Mouse (Mus musculus) hindbrain, embryonic 13.5 days (tissue): Measurements from ENCODE around the gene Pdlim1. TPM values are rescaled to one million over a fixed set of nuclear protein-coding genes. Genes with fewer than 3 reads are reported as not detected.
A peak's percentile ranks its signal among the peaks of the same experiment; 100 is the strongest.

ENCODE experiments used
- ATAC-seq: fragments of 200-750 bp; cut with Nextera tagmentation; 2 replicates; pipeline ENCODE4 v1.8.0; 2017; ENCODE audit warnings: moderate TSS enrichment; ENCODE audit not compliant: low FRiP score
- H3K27ac ChIP-seq: fragments of 300-500 bp; sonication (generic); 2 replicates; pipeline ENCODE4 v1.5.1; 2015; ENCODE audit warnings: inconsistent platforms, mild to moderate bottlenecking, moderate library complexity
- H3K27me3 ChIP-seq: fragments of 300-500 bp; sonication (generic); 2 replicates; pipeline ENCODE4 v1.6.1; 2015; ENCODE audit warnings: mild to moderate bottlenecking, inconsistent platforms
- H3K36me3 ChIP-seq: fragments of 300-500 bp; sonication (generic); 2 replicates; pipeline ENCODE4 v1.6.1; 2015; ENCODE audit warnings: mild to moderate bottlenecking, inconsistent platforms
- H3K4me1 ChIP-seq: fragments of 300-500 bp; sonication (generic); replicated peaks from 2 replicates; pipeline ENCODE4 v1.6.1; 2015; ENCODE audit warnings: inconsistent platforms
- H3K4me2 ChIP-seq: fragments of 300-500 bp; sonication (generic); 2 replicates; pipeline ENCODE4 v1.6.1; 2015; ENCODE audit warnings: inconsistent platforms, mild to moderate bottlenecking, moderate library complexity
- H3K4me3 ChIP-seq: fragments of 300-500 bp; sonication (generic); 2 replicates; pipeline ENCODE4 v1.5.1; 2015; ENCODE audit warnings: mild to moderate bottlenecking, inconsistent platforms
- H3K9ac ChIP-seq: fragments of 300-500 bp; sonication (generic); 2 replicates; pipeline ENCODE4 v1.6.1; 2015; ENCODE audit warnings: mild to moderate bottlenecking, inconsistent platforms
- H3K9me3 ChIP-seq: fragments of 300-500 bp; sonication (generic); 2 replicates; pipeline ENCODE4 v1.6.1; 2016; ENCODE audit warnings: inconsistent platforms
- WGBS: fragments of 180-500 bp; shearing (Covaris S2); methylation state at CpG from one replicate; pipeline ENCODE4 v1.1.7; 2015; 5-methylcytosine and 5-hydroxymethylcytosine counted together
- polyA plus RNA-seq: library from polyadenylated mRNA; unstranded; fragments of >200 nt; fragmentation: Nextera tagmentation; extraction: Ambion mirVana; gene quantifications from 2 replicates; pipeline ENCODE4 v1.2.1, GENCODE M21; 2015

The Pdlim1 gene
- polyA plus RNA-seq, 1 experiment from 2014 or later, result 13.8 TPM

GRCm38 (mm10) chr19:40277494-40277893, 5.9 kb upstream of the Pdlim1 start:
- H3K27ac ChIP-seq, result no peak overlapping the region
- ATAC-seq, result no peak
- no peak overlapping the region for H3K4me3 ChIP-seq
- 96% methylated on average over 8 of the region's 8 CpGs for WGBS
- H3K27me3 ChIP-seq, result peaks cover 9% of the 10 kb centered on the region
- no peak overlapping the region for H3K4me2 ChIP-seq
- H3K4me1 ChIP-seq, result no peaks in the 10 kb centered on the region
- H3K36me3 ChIP-seq, result no peaks in the 10 kb centered on the region
- no peak overlapping the region for H3K9ac ChIP-seq
- H3K9me3 ChIP-seq, result 0 out of 2 replicates have a peak, but pooled peaks cover 4% of the 10 kb centered on the region

DNA sequence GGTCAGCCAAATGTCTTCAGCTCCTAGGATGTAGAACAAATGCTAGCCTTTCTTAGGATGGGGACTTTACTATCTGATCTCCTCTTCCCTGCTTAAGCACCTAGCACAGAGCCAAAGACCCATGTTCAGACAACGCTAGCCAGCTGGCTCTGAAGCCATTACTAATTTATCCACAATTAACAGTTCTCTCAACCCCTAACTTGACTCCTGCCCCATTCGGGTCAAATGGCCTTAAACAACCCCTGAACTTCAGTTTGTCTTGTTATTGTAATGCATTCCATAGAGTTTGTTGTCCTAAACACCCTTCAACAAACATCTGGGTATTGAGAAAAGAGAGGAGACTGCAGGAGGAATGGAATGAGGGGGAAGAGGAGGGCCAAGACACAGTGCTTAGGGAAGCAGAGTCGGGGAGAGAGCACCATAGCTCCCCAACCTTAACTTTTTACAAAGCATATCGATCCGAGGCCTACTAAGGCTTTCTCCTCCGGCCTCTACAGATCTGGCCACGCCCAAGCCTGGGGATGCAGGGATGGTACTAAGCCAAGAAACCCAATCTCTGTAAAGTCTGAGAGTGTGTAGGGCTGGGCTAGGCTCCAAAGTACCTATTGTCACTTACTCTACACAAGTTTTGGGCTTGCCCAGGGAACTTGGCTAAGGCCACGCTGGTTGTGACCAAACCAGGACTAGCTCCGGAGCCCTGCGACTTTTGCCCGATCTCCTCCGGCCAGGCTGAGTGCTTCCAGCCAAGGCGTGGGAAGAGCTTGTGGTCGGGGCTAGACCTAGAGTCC, 4.0 kb upstream of the Pdlim1 start:
- ATAC-seq, result no peak
- peaks cover 12% of the 10 kb centered on the region for H3K4me1 ChIP-seq
- H3K27me3 ChIP-seq, result peaks cover 28% of the 10 kb centered on the region
- no peak overlapping the region for H3K9ac ChIP-seq
- 89% methylated on average over 14 of the region's 14 CpGs for WGBS
- no peak overlapping the region for H3K4me2 ChIP-seq
- H3K4me3 ChIP-seq, result no peak overlapping the region
- H3K9me3 ChIP-seq, result no peaks in the 10 kb centered on the region
- H3K27ac ChIP-seq, result no peak overlapping the region
- H3K36me3 ChIP-seq, result no peaks in the 10 kb centered on the region

DNA sequence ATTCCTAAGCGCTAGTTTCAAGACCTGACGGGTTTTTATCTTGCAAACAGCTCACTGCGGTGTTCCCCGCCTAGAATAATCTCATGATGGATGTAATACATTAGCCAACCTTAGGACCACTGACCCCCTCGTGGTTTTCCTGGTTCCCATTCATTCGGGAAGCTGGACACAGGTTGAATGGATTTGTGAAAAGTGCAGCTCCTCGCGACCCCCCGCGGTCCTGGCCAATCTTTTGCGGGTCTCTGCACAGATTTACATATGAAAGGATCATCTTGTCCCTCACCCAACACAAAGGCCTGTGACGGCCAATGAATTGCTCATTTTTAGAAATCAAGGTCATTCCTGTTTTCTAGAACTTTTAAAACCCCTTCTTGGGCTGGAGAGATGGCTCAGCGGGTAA, 1.0 kb upstream of the Pdlim1 start:
- no peaks in the 10 kb centered on the region for H3K36me3 ChIP-seq
- peaks cover 41% of the 10 kb centered on the region for H3K27me3 ChIP-seq
- no peak for ATAC-seq
- WGBS, result 12% methylated on average over 13 of the region's 13 CpGs
- H3K9me3 ChIP-seq, result no peaks in the 10 kb centered on the region
- H3K4me3 ChIP-seq, result no peak overlapping the region
- H3K9ac ChIP-seq, result no peak overlapping the region
- no peak overlapping the region for H3K27ac ChIP-seq
- peaks cover 16% of the 10 kb centered on the region for H3K4me1 ChIP-seq
- no peak overlapping the region for H3K4me2 ChIP-seq

- H3K4me1 ChIP-seq, result peaks cover 16% of the 10 kb centered on the region
- no peaks in the 10 kb centered on the region for H3K36me3 ChIP-seq
- no peak overlapping the region for H3K27ac ChIP-seq
- peak overlapping the region; percentile 97 for H3K4me2 ChIP-seq
- peaks cover 41% of the 10 kb centered on the region for H3K27me3 ChIP-seq
- H3K4me3 ChIP-seq, result peak overlapping the region; percentile 59
- H3K9me3 ChIP-seq, result no peaks in the 10 kb centered on the region
- ATAC-seq, result peak; percentile 67
- WGBS, result 6% methylated on average over 63 of the region's 63 CpGs
- H3K9ac ChIP-seq, result peak overlapping the region; percentile 68
Measured at GRCm38 (mm10) chr19:40270351-40271307, 1.0 kb downstream of the Pdlim1 start.

DNA sequence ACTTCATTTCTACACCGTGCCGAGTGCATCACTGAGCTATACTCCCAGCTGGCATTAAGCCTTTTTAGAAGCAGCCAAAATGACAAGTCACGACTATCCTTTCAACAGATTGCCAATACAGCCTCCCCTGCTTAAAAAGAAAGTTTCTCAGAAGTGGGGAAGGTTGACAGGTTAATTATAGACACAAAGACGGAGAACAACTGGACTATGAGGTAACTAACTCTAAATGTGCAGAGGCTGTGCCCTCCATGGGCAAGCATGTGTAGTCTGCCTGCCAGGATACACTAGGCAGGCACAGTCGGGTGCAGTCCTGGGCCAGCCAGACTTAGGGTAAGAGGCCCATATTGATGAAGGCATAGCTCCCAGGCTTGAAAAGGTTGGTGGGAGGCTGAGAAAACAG, 2.1 kb downstream of the Pdlim1 start:
- H3K27ac ChIP-seq, result no peak overlapping the region
- no peak overlapping the region for H3K4me3 ChIP-seq
- no peak overlapping the region for H3K4me2 ChIP-seq
- H3K27me3 ChIP-seq, result peaks cover 41% of the 10 kb centered on the region
- 77% methylated on average over 5 of the region's 5 CpGs for WGBS
- no peaks in the 10 kb centered on the region for H3K9me3 ChIP-seq
- H3K36me3 ChIP-seq, result no peaks in the 10 kb centered on the region
- no peak overlapping the region for H3K9ac ChIP-seq
- ATAC-seq, result no peak
- H3K4me1 ChIP-seq, result peaks cover 16% of the 10 kb centered on the region

DNA sequence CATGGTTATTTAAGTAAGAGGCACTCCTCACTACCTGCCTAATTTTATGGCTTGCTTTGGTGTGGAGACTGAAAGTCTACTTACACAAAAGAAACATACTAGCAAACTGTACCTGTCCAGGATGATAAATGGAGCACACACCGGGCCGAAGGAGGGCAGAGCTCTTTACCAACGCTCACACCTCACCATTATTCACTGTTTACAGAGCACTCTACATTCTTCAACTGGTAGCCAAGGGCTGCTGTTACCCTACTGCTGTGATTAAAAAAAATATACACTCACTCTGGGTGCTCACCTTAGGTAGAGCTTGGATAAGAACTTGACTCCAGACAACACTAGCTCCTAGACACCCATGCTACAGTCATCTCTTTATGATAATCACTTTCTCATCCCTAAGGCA, 3.1 kb downstream of the Pdlim1 start:
- 83% methylated on average over 3 of the region's 3 CpGs for WGBS
- peaks cover 16% of the 10 kb centered on the region for H3K4me1 ChIP-seq
- no peak overlapping the region for H3K9ac ChIP-seq
- no peak overlapping the region for H3K27ac ChIP-seq
- no peak overlapping the region for H3K4me3 ChIP-seq
- no peak overlapping the region for H3K4me2 ChIP-seq
- no peaks in the 10 kb centered on the region for H3K9me3 ChIP-seq
- no peak for ATAC-seq
- H3K27me3 ChIP-seq, result peaks cover 41% of the 10 kb centered on the region
- no peaks in the 10 kb centered on the region for H3K36me3 ChIP-seq

- Histone ChIP-seq H3K4me3 (no peak overlapping the region), H3K36me3 (no peaks in the 10 kb centered on the region), H3K27ac (no peak overlapping the region), H3K9ac (no peak overlapping the region), H3K9me3 (no peaks in the 10 kb centered on the region), H3K4me1 (peaks cover 16% of the 10 kb centered on the region), H3K4me2 (no peak overlapping the region), H3K27me3 (peaks cover 31% of the 10 kb centered on the region)
- WGBS, result 88% methylated on average over 1 of the region's 1 CpGs
- no peak for ATAC-seq
Measured at GRCm38 (mm10) chr19:40267380-40267779, 4.3 kb downstream of the Pdlim1 start.

GRCm38 (mm10) chr19:40259485-40259884, 12.2 kb downstream of the Pdlim1 start:
- Histone ChIP-seq H3K9ac (no peak overlapping the region), H3K9me3 (no peaks in the 10 kb centered on the region), H3K27ac (no peak overlapping the region), H3K36me3 (no peaks in the 10 kb centered on the region), H3K4me2 (no peak overlapping the region), H3K4me1 (no peaks in the 10 kb centered on the region), H3K27me3 (no peaks in the 10 kb centered on the region), H3K4me3 (no peak overlapping the region)
- no peak for ATAC-seq
- 100% methylated on average over 1 of the region's 1 CpGs for WGBS

DNA sequence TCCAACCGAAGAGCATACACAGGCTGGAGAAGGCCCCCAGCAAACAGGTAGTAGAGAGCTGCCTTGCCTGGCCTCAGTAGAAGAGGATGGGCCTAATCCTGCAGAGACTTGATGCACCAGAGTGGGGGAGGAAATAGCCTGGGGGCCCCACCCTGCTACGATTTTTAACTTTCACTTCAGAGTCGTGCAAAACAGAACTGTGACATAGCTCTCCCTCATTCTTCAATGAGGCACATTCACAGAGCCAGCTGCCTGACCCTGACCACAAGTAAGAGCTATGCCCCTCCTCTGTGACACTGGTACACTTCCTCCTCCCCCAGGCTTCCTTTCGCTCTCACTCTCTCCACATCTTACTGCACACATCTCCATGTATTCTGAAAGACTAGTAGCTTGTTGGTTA, 14.2 kb downstream of the Pdlim1 start:
- H3K4me1 ChIP-seq, result no peaks in the 10 kb centered on the region
- H3K27me3 ChIP-seq, result no peaks in the 10 kb centered on the region
- no peak for ATAC-seq
- 70% methylated on average over 4 of the region's 4 CpGs for WGBS
- H3K9ac ChIP-seq, result no peak overlapping the region
- no peak overlapping the region for H3K4me2 ChIP-seq
- no peaks in the 10 kb centered on the region for H3K36me3 ChIP-seq
- no peak overlapping the region for H3K27ac ChIP-seq
- H3K9me3 ChIP-seq, result no peaks in the 10 kb centered on the region
- no peak overlapping the region for H3K4me3 ChIP-seq

DNA sequence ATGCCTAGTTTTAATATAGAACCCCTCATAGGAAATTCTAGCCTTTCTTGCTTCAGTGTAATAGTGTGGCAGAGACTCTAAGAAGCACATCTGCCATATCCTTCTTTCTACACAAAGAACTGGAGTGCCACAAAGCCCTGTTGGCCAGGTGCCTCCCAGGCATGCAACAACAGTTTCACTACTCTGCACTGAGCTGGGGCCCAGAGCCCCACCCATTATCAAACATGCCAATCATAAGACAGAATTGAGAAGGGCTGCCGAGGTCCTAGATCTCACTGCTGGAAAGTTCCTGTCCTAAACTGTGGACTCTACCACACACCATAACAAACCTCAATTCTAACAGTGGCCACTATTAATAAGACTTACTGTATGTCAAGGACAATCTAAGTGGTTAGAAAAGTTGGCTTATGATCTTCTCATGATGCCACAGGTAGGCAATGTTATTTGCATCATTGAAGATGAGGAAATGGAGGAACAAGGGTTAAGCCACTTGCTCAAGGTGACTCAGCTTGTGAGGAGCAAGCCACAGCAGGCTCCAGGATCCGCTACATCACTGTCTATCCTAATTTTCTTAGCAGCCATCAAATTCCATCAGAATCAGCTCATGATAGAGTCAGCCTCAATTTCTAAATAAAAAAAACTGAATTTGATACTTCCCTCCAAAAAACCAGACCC, 15.1 kb downstream of the Pdlim1 start:
- Histone ChIP-seq H3K27ac (no peak overlapping the region), H3K4me3 (no peak overlapping the region), H3K27me3 (no peaks in the 10 kb centered on the region), H3K36me3 (no peaks in the 10 kb centered on the region), H3K9me3 (no peaks in the 10 kb centered on the region), H3K4me2 (no peak overlapping the region), H3K4me1 (no peaks in the 10 kb centered on the region), H3K9ac (no peak overlapping the region)
- ATAC-seq, result no peak
- WGBS, result 77% methylated on average over 2 of the region's 2 CpGs

DNA sequence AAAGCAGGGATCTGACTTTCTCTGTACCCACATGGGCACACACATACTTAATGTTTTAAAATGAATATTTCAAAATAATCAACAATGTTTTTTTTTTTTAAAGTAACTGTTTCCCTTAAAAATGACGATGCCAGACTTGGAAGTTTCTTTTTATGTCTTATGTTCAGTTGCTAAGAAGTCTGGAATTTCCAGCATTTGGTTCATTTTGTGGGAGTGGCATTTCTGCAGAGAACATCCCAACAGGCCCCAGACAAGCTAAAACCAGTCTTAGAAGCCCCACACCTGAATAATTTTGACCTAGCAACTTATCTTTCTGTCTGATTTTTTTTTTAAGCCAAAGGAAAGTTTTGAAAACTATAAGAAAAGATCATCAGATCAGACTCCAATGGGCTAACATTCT, 16.1 kb downstream of the Pdlim1 start:
- 90% methylated on average over 1 of the region's 1 CpGs for WGBS

GRCm38 (mm10) chr19:40254741-40255140, 16.9 kb downstream of the Pdlim1 start:
- ATAC-seq, result no peak
- 91% methylated on average over 3 of the region's 3 CpGs for WGBS
- no peak overlapping the region for H3K9ac ChIP-seq

More for the DNA sequence above, 16.1 kb downstream of the Pdlim1 start:
- ATAC-seq, result no peak
- no peaks in the 10 kb centered on the region for H3K27me3 ChIP-seq
- no peaks in the 10 kb centered on the region for H3K36me3 ChIP-seq
- H3K9me3 ChIP-seq, result no peaks in the 10 kb centered on the region
- no peak overlapping the region for H3K4me2 ChIP-seq
- H3K4me1 ChIP-seq, result no peaks in the 10 kb centered on the region
- no peak overlapping the region for H3K4me3 ChIP-seq
- H3K27ac ChIP-seq, result no peak overlapping the region
- H3K9ac ChIP-seq, result no peak overlapping the region

More at GRCm38 (mm10) chr19:40254741-40255140, 16.9 kb downstream of the Pdlim1 start:
- Histone ChIP-seq H3K9me3 (no peaks in the 10 kb centered on the region), H3K27ac (no peak overlapping the region), H3K27me3 (no peaks in the 10 kb centered on the region), H3K4me2 (no peak overlapping the region), H3K4me1 (no peaks in the 10 kb centered on the region), H3K4me3 (no peak overlapping the region), H3K36me3 (no peaks in the 10 kb centered on the region)
